Mouse (Mus musculus) neural tube, embryonic 10.5 days (tissue): ENCODE data around the gene Fam155a.
"Not testable (repeated sequence)": the region's sequence is repeated elsewhere in the genome, so short reads cannot be mapped to it uniquely, and the experiment has no call there.

Experiments used
- DNase-seq: peaks from one replicate; pipeline ENCODE4 v3.0.0-alpha.2; 2017; ENCODE audit warnings: low spot score; ENCODE audit errors: extremely low spot score

The Fam155a gene

GRCm38 (mm10) chr8:9692370-9692769, 78.6 kb downstream of the Fam155a start:
- no peak for DNase-seq

GRCm38 (mm10) chr8:9660014-9660413, 110.9 kb downstream of the Fam155a start:
- DNase-seq: not testable (repeated sequence)

- DNase-seq: no peak
Observed at GRCm38 (mm10) chr8:9656901-9657300, 114.1 kb downstream of the Fam155a start.

GRCm38 (mm10) chr8:9654826-9655225, 116.1 kb downstream of the Fam155a start:
- no peak for DNase-seq

GRCm38 (mm10) chr8:9653643-9654042, 117.3 kb downstream of the Fam155a start:
- DNase-seq: no peak

- DNase-seq: no peak
Observed at GRCm38 (mm10) chr8:9638162-9638561, 132.8 kb downstream of the Fam155a start.

- DNase-seq: peak; percentile 20
Observed at GRCm38 (mm10) chr8:9635240-9635639, 135.7 kb downstream of the Fam155a start.

GRCm38 (mm10) chr8:9607086-9607701, 163.8 kb downstream of the Fam155a start:
- DNase-seq: no peak

- no peak for DNase-seq
Observed at GRCm38 (mm10) chr8:9596003-9596402, 175.0 kb downstream of the Fam155a start.

GRCm38 (mm10) chr8:9581836-9582235, 189.1 kb downstream of the Fam155a start:
- no peak for DNase-seq

- no peak for DNase-seq
Observed at GRCm38 (mm10) chr8:9580192-9580591, 190.8 kb downstream of the Fam155a start.

- DNase-seq: no peak
Observed at GRCm38 (mm10) chr8:9571977-9572376, 199.0 kb downstream of the Fam155a start.

- DNase-seq: no peak
Observed at GRCm38 (mm10) chr8:9569516-9570170, 201.3 kb downstream of the Fam155a start.

- DNase-seq: no peak
Observed at GRCm38 (mm10) chr8:9549199-9549598, 221.8 kb downstream of the Fam155a start.

GRCm38 (mm10) chr8:9547558-9547954, 223.4 kb downstream of the Fam155a start:
- DNase-seq: no peak

GRCm38 (mm10) chr8:9546919-9547557, 223.9 kb downstream of the Fam155a start:
- DNase-seq: no peak

GRCm38 (mm10) chr8:9546429-9546828, 224.5 kb downstream of the Fam155a start:
- no peak for DNase-seq

- no peak for DNase-seq
Observed at GRCm38 (mm10) chr8:9545665-9546064, 225.3 kb downstream of the Fam155a start.

- DNase-seq: no peak
Observed at GRCm38 (mm10) chr8:9535730-9536372, 235.1 kb downstream of the Fam155a start.

- no peak for DNase-seq
Observed at GRCm38 (mm10) chr8:9526515-9526914, 244.4 kb downstream of the Fam155a start.

- no peak for DNase-seq
Observed at GRCm38 (mm10) chr8:9521577-9521976, 249.4 kb downstream of the Fam155a start.

- no peak for DNase-seq
Observed at GRCm38 (mm10) chr8:9500751-9501150, 270.2 kb downstream of the Fam155a start.
